In the genomic region with DNA sequence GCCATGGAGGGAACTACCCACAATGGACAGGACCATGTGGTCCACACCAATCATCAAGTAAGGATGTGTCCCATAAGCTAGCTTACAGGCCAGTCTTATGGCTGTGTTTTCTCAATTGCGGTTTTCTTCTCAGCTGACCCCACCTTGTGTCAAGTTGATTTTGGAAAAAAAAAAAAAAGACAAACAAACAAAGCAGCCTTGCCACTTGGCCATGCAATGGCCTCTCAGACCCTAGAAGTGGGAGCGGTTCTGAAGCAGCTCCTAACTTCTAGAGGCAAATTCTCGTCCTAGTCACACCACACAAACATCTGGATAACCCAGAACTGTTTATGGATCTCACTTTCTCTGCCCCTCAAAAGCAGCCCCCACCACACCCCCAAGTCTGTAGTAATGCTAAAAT, we compare ENCODE assay signal across 21 mouse cellular contexts. TPM values are rescaled to one million over a fixed set of nuclear protein-coding genes. Genes with fewer than 3 reads are reported as not detected.
DNase-seq lines count a peak whose midpoint lies in the region; ATAC-seq and TF ChIP-seq lines count a peak whose summit lies in the region.
"Had no signal": no experiment of that assay in that cellular context is flagged by ENCODE, and none has a peak within 500 bp of the region (broad histone marks: within the 10 kb centered on the region; RNA-seq: fewer than 3 reads in every experiment).

No protein-coding gene starts in this region.

- no peak for ATAC-seq in lung, postnatal 0 days
- ATAC-seq: activated CD4-positive, CD25-positive, alpha-beta regulatory T cell, adult 4 months; CD4-positive, CD25-positive, alpha-beta regulatory T cell, adult 4 months; Patski had no signal

- no peak overlapping the region for H3K4me2 ChIP-seq in lung, postnatal 0 days (replicated peaks; ENCODE audit: low read depth, low read length)

- no peaks in the 10 kb centered on the region for H3K9me3 ChIP-seq in lung, postnatal 0 days (ENCODE audit: low read length)
- H3K9me3 ChIP-seq: G1E had no signal

- 76% methylated on average over 3 of the region's 3 CpGs for WGBS in lung, adult 2 months
- 63% methylated on average over 3 of the region's 3 CpGs for whole genome bisulfite sequencing in lung, postnatal 0 days

- TF ChIP-seq CTCF in lung, adult 2 months (IDR thresholded peaks at IDR 0.05; ENCODE audit: insufficient read depth, low read length) = no peak
- TF ChIP-seq CTCF in lung, postnatal 0 days (IDR thresholded peaks at IDR 0.05) = no peak

- no peak overlapping the region for H3K9ac ChIP-seq in lung, postnatal 0 days (replicated peaks; ENCODE audit: low read depth)

- no peaks in the 10 kb centered on the region for H3K4me1 ChIP-seq in lung, adult 2 months (ENCODE audit: control insufficient read depth, insufficient read depth, low read length)
- H3K4me1 ChIP-seq in lung, postnatal 0 days (ENCODE audit: insufficient read depth, low read depth, low read length) = peaks cover 6% of the 10 kb centered on the region

- no peak for TF ChIP-seq EP300 in lung, postnatal 0 days (IDR thresholded peaks at IDR 0.05)

- no peak for TF ChIP-seq POLR2A in lung, adult 2 months (IDR thresholded peaks at IDR 0.05; ENCODE audit: borderline replicate concordance, extremely low read depth, low read depth, low read length)

- no peak overlapping the region for H3K4me3 ChIP-seq in lung, adult 2 months (replicated peaks; ENCODE audit: extremely low read depth, low read depth, low read length)
- no peak overlapping the region for H3K4me3 ChIP-seq in lung, postnatal 0 days (ENCODE audit: low read depth, low read length)

- H3K36me3 ChIP-seq in lung, postnatal 0 days (ENCODE audit: insufficient read depth, low read length) = no peaks in the 10 kb centered on the region
- H3K36me3 ChIP-seq: G1E had no signal

- no peak overlapping the region for H3K27ac ChIP-seq in lung, postnatal 0 days (ENCODE audit: low read length)

- no peaks in the 10 kb centered on the region for H3K27me3 ChIP-seq in lung, postnatal 0 days (replicated peaks; ENCODE audit: insufficient read depth, low read length)
- H3K27me3 ChIP-seq: CH12.LX, Patski had no signal

- DNase-seq in lung, adult 18-20 months = peak; percentile 55 to 70
- no peak for DNase-seq in lung, adult 2 months
- peak; percentile 51 for DNase-seq in lung, postnatal 25 days (ENCODE audit: low spot score)
- DNase-seq in lung, postnatal 0 days (ENCODE audit: low spot score) = no peak
- DNase-seq in lung, postnatal 36 days = peak; percentile 59
- no peak for DNase-seq in lung, postnatal 14 days
- DNase-seq: adrenal gland, adult 2 months; adrenal gland, adult 8-10 months; adrenal gland, postnatal 10 days; adrenal gland, postnatal 14 days; adrenal gland, postnatal 25 days; adrenal gland, postnatal 36 days; B cell, adult 2 months; cerebellum, adult 11 months; cerebellum, adult 11-12 months; cerebellum, adult 18-20 months had no signal

RNA-seq across cellular contexts. Expression of gene Ldlrad3, which starts 41.1 kb away (rescaled TPM):
- polyA plus RNA-seq in lung, adult 2 months (2012; rRNA removed) = 9.0 and 14.6 TPM in 2 replicates
- 14.6 and 16.3 TPM in 2 replicates for polyA plus RNA-seq in lung, postnatal 0 days (2015; fragmentation: Nextera tagmentation; extraction: Ambion mirVana)

Comparison
In these comparisons a context has a peak if more than half of its experiments do, and no peak if none do; other contexts are left out.
1. DNase-seq: peak in lung, adult 18-20 months (2 of 2), lung, postnatal 25 days (single experiment) and lung, postnatal 36 days (single experiment); none in lung, adult 2 months (single experiment), lung, postnatal 0 days (single experiment) and lung, postnatal 14 days (single experiment).